Mouse (Mus musculus) forebrain, postnatal 0 days (tissue): ENCODE measurements around the gene Nol3. TPM values are rescaled to one million over a fixed set of nuclear protein-coding genes. Genes with fewer than 3 reads are reported as not detected.

ENCODE experiments used
- ATAC-seq: fragments of 200-750 bp; cut with Nextera tagmentation; 2 replicates; pipeline ENCODE4 v1.8.0; 2017; ENCODE audit warnings: mild to moderate bottlenecking, moderate library complexity
- DNase-seq: peaks from one replicate; pipeline ENCODE4 v3.0.0-alpha.2; 2015
- H3K27ac ChIP-seq: fragments of 300-500 bp; sonication (generic); 2 replicates; pipeline ENCODE4 v1.5.1; 2014; ENCODE audit warnings: low read depth, mild to moderate bottlenecking, antibody characterized with exemption, low read length, moderate library complexity, mixed read lengths
- H3K27me3 ChIP-seq: fragments of 300-500 bp; sonication (generic); 2 replicates; pipeline ENCODE4 v1.6.1; 2014; ENCODE audit warnings: mild to moderate bottlenecking, low read length, mixed read lengths; ENCODE audit not compliant: insufficient read depth
- H3K36me3 ChIP-seq: fragments of 300-500 bp; sonication (generic); 2 replicates; pipeline ENCODE4 v1.6.1; 2014; ENCODE audit warnings: mild to moderate bottlenecking, moderate library complexity; ENCODE audit not compliant: insufficient read depth
- H3K4me1 ChIP-seq: fragments of 300-500 bp; sonication (generic); 2 replicates; pipeline ENCODE4 v1.6.1; 2014; ENCODE audit warnings: antibody characterized with exemption; ENCODE audit not compliant: insufficient read depth
- H3K4me2 ChIP-seq: fragments of 300-500 bp; sonication (generic); 2 replicates; pipeline ENCODE4 v1.6.1; 2014; ENCODE audit warnings: low read depth, mild to moderate bottlenecking, moderate library complexity
- H3K4me3 ChIP-seq: fragments of 300-500 bp; sonication (generic); 2 replicates; pipeline ENCODE4 v1.5.1; 2014; ENCODE audit warnings: low read depth, low read length, mixed read lengths
- H3K9ac ChIP-seq: fragments of 300-500 bp; sonication (generic); 2 replicates; pipeline ENCODE4 v1.6.1; 2014; ENCODE audit warnings: mild to moderate bottlenecking
- H3K9me3 ChIP-seq: fragments of 300-500 bp; sonication (generic); 2 replicates; pipeline ENCODE4 v1.6.1; 2016; ENCODE audit warnings: low read length
- CTCF ChIP-seq: sonication (generic); IDR thresholded peaks from 2 replicates; pipeline ENCODE4 v1.5.1; 2016; ENCODE audit warnings: antibody characterized with exemption, control low read depth, low read depth
- WGBS: fragments of 180-500 bp; shearing (Covaris S2); extraction: QIAGEN DNeasy Blood & Tissue Kit; methylation state at CpG from one replicate; pipeline ENCODE4 v1.1.7; 2014; 5-methylcytosine and 5-hydroxymethylcytosine counted together
- polyA plus RNA-seq: library from polyadenylated mRNA; unstranded; fragments of >200 nt; fragmentation: Nextera tagmentation; extraction: Ambion mirVana; gene quantifications from 2 replicates; pipeline ENCODE4 v1.2.1, GENCODE M21; 2015
- total RNA-seq: library from RNA; depleted of rRNA; stranded (reverse); fragments of >200 nt; gene quantifications from 2 replicates; pipeline ENCODE4 v1.2.3, GENCODE M21; 2014

Gene Nol3
- total and polyA plus RNA-seq, 2 experiments from 2014 or later = 1.7 to 4.3 TPM

- no peaks in the 10 kb centered on the region for H3K9me3 ChIP-seq
- DNase-seq (no peak), ATAC-seq (no peak)
- WGBS = 74% methylated on average over 19 of the region's 19 CpGs
- H3K4me3 ChIP-seq = no peak overlapping the region
- no peaks in the 10 kb centered on the region for H3K27me3 ChIP-seq
- TF ChIP-seq CTCF = no peak
- no peak overlapping the region for H3K4me2 ChIP-seq
- H3K27ac ChIP-seq = no peak overlapping the region
- H3K4me1 ChIP-seq = peaks cover 16% of the 10 kb centered on the region
- H3K36me3 ChIP-seq = no peaks in the 10 kb centered on the region
- H3K9ac ChIP-seq = no peak overlapping the region
Measured at GRCm38 (mm10) chr8:105293405-105293804, 17.5 kb downstream of the Nol3 start.

- WGBS = 61% methylated on average over 9 of the region's 9 CpGs
- DNase-seq (no peak), ATAC-seq (no peak)
- peaks cover under 1% of the 10 kb centered on the region for H3K36me3 ChIP-seq
- H3K4me2 ChIP-seq = no peak overlapping the region
- H3K9ac ChIP-seq = no peak overlapping the region
- H3K27ac ChIP-seq = no peak overlapping the region
- no peaks in the 10 kb centered on the region for H3K9me3 ChIP-seq
- peaks cover 22% of the 10 kb centered on the region for H3K4me1 ChIP-seq
- no peak overlapping the region for H3K4me3 ChIP-seq
- TF ChIP-seq CTCF = no peak
- H3K27me3 ChIP-seq = no peaks in the 10 kb centered on the region
Measured at GRCm38 (mm10) chr8:105294776-105295175, 18.8 kb downstream of the Nol3 start.

GRCm38 (mm10) chr8:105295256-105295655 is 19.3 kb downstream of the Nol3 start:
- no peak overlapping the region for H3K4me3 ChIP-seq
- TF ChIP-seq CTCF = no peak
- no peak for ATAC-seq
- H3K27ac ChIP-seq = no peak overlapping the region
- H3K9me3 ChIP-seq = no peaks in the 10 kb centered on the region
- peaks cover 5% of the 10 kb centered on the region for H3K36me3 ChIP-seq
- no peaks in the 10 kb centered on the region for H3K27me3 ChIP-seq
- H3K4me1 ChIP-seq = peaks cover 19% of the 10 kb centered on the region
- no peak overlapping the region for H3K4me2 ChIP-seq
- H3K9ac ChIP-seq = no peak overlapping the region
- DNase-seq = no peak
- WGBS = 72% methylated on average over 11 of the region's 11 CpGs

- 76% methylated on average over 11 of the region's 11 CpGs for WGBS
- Histone ChIP-seq H3K36me3 (peaks cover 13% of the 10 kb centered on the region), H3K27me3 (no peaks in the 10 kb centered on the region), H3K4me1 (peaks cover 11% of the 10 kb centered on the region; the same call in 1 of the 2 replicates), H3K4me2 (peak within 1 kb of the TSS; percentile 89; the same call in 1 of the 2 replicates), H3K9ac (no peak within 1 kb of the TSS; the same call in 1 of the 2 replicates), H3K9me3 (no peaks in the 10 kb centered on the region), H3K27ac (no peak within 1 kb of the TSS), H3K4me3 (no peak within 1 kb of the TSS)
- DNase-seq (no peak), ATAC-seq (no peak)
- no peak for TF ChIP-seq CTCF
Measured at GRCm38 (mm10) chr8:105295895-105296573, 20.1 kb downstream of the Nol3 start, which contains the start of gene Exoc3l. Gene Exoc3l, minus strand, starts transcription at chr8:105296101.

GRCm38 (mm10) chr8:105297511-105298192 is 21.7 kb downstream of the Nol3 start, which contains the start of gene E2f4:
Gene E2f4, plus strand, starts transcription at chr8:105297663.
- peak; percentile 97 for ATAC-seq
- TF ChIP-seq CTCF = no peak
- H3K4me3 ChIP-seq = peak within 1 kb of the TSS; percentile 96
- H3K36me3 ChIP-seq = peaks cover 27% of the 10 kb centered on the region
- no peaks in the 10 kb centered on the region for H3K27me3 ChIP-seq
- peak within 1 kb of the TSS; percentile 95 for H3K9ac ChIP-seq
- no peaks in the 10 kb centered on the region for H3K9me3 ChIP-seq
- H3K4me2 ChIP-seq = peak within 1 kb of the TSS; percentile 89
- peak within 1 kb of the TSS; percentile 75 for H3K27ac ChIP-seq
- H3K4me1 ChIP-seq = 0 out of 2 replicates have a peak, but pooled peaks cover 9% of the 10 kb centered on the region
- WGBS = under 1% methylated on average over 58 of the region's 58 CpGs
- peak; percentile 93 for DNase-seq

GRCm38 (mm10) chr8:105298351-105299252 is 22.7 kb downstream of the Nol3 start:
- Histone ChIP-seq H3K9me3 (no peaks in the 10 kb centered on the region), H3K4me2 (peak overlapping the region; percentile 89), H3K27me3 (no peaks in the 10 kb centered on the region), H3K36me3 (peaks cover 35% of the 10 kb centered on the region), H3K4me1 (0 out of 2 replicates have a peak, but pooled peaks cover 9% of the 10 kb centered on the region), H3K9ac (peak overlapping the region; percentile 95), H3K4me3 (peak overlapping the region; percentile 96), H3K27ac (no peak overlapping the region)
- no peak for DNase-seq
- WGBS = 60% methylated on average over 18 of the region's 18 CpGs
- TF ChIP-seq CTCF = no peak
- ATAC-seq = no peak
